Mouse (Mus musculus) embryonic facial prominence, embryonic 11.5 days (tissue): Measurements from ENCODE around the gene Rabl2. TPM values are rescaled to one million over a fixed set of nuclear protein-coding genes. Genes with fewer than 3 reads are reported as not detected.

Experiments used
- ATAC-seq: fragments of 200-750 bp; cut with Nextera tagmentation; replicated peaks from 2 replicates; pipeline ENCODE4 v1.8.0; 2017; ENCODE audit warnings: low read depth; ENCODE audit not compliant: insufficient number of reproducible peaks, low FRiP score, low TSS enrichment
- DNase-seq: peaks from one replicate; pipeline ENCODE4 v3.0.0-alpha.2; 2015; ENCODE audit warnings: low spot score
- H3K27ac ChIP-seq: fragments of 300-500 bp; sonication (generic); replicated peaks from 2 replicates; pipeline ENCODE4 v1.5.1; 2014; ENCODE audit warnings: mild to moderate bottlenecking, low read depth, low read length, control low read depth
- H3K27me3 ChIP-seq: fragments of 300-500 bp; sonication (generic); 2 replicates; pipeline ENCODE4 v1.6.1; 2014; ENCODE audit warnings: mild to moderate bottlenecking, low read length, moderate library complexity, mixed read lengths; ENCODE audit not compliant: control insufficient read depth, insufficient read depth
- H3K36me3 ChIP-seq: fragments of 300-500 bp; sonication (generic); replicated peaks from 2 replicates; pipeline ENCODE4 v1.6.1; 2014; ENCODE audit warnings: low read depth, mild to moderate bottlenecking, low read length, moderate library complexity, mixed read lengths; ENCODE audit not compliant: control insufficient read depth, insufficient read depth
- H3K4me1 ChIP-seq: fragments of 300-500 bp; sonication (generic); 2 replicates; pipeline ENCODE4 v1.6.1; 2014; ENCODE audit warnings: low read length, mixed read lengths; ENCODE audit not compliant: control insufficient read depth, insufficient read depth
- H3K4me2 ChIP-seq: fragments of 300-500 bp; sonication (generic); 2 replicates; pipeline ENCODE4 v1.6.1; 2014; ENCODE audit warnings: low read depth, mild to moderate bottlenecking, control low read depth, low read length, moderate library complexity
- H3K4me3 ChIP-seq: fragments of 300-500 bp; sonication (generic); 2 replicates; pipeline ENCODE4 v1.5.1; 2014; ENCODE audit warnings: low read depth, low read length, control low read depth
- H3K9ac ChIP-seq: fragments of 300-500 bp; sonication (generic); replicated peaks from 2 replicates; pipeline ENCODE4 v1.6.1; 2014; ENCODE audit warnings: mild to moderate bottlenecking, control low read depth, low read length
- H3K9me3 ChIP-seq: fragments of 300-500 bp; sonication (generic); replicated peaks from 2 replicates; pipeline ENCODE4 v1.6.1; 2016; ENCODE audit warnings: mild to moderate bottlenecking, low read length, inconsistent platforms, mixed read lengths; ENCODE audit not compliant: control insufficient read depth
- WGBS: fragments of 180-500 bp; shearing (Covaris S2); extraction: QIAGEN DNeasy Blood & Tissue Kit; methylation state at CpG from one replicate; pipeline ENCODE4 v1.1.7; 2014; 5-methylcytosine and 5-hydroxymethylcytosine counted together
- polyA plus RNA-seq: library from polyadenylated mRNA; unstranded; fragments of >200 nt; fragmentation: Nextera tagmentation; extraction: Ambion mirVana; gene quantifications from 2 replicates; pipeline ENCODE4 v1.2.1, GENCODE M21; 2014

The Rabl2 gene
- polyA plus RNA-seq, 1 experiment from 2014 or later, result 68.1 TPM

GRCm38 (mm10) chr15:89548837-89549236 lies 42.9 kb downstream of the Rabl2 start:
- 33% methylated on average over 10 of the region's 11 CpGs for WGBS
- no peak overlapping the region for H3K4me3 ChIP-seq
- no peaks in the 10 kb centered on the region; the same call in 1 of the 2 replicates for H3K36me3 ChIP-seq
- H3K4me2 ChIP-seq, result peak overlapping the region; percentile 67; the same call in 1 of the 2 replicates
- H3K9me3 ChIP-seq, result no peaks in the 10 kb centered on the region
- no peak overlapping the region for H3K9ac ChIP-seq
- no peak overlapping the region for H3K27ac ChIP-seq
- peaks cover 8% of the 10 kb centered on the region; the same call in 1 of the 2 replicates for H3K27me3 ChIP-seq
- ATAC-seq, result no peak
- DNase-seq, result no peak
- peaks cover 4% of the 10 kb centered on the region for H3K4me1 ChIP-seq

DNA sequence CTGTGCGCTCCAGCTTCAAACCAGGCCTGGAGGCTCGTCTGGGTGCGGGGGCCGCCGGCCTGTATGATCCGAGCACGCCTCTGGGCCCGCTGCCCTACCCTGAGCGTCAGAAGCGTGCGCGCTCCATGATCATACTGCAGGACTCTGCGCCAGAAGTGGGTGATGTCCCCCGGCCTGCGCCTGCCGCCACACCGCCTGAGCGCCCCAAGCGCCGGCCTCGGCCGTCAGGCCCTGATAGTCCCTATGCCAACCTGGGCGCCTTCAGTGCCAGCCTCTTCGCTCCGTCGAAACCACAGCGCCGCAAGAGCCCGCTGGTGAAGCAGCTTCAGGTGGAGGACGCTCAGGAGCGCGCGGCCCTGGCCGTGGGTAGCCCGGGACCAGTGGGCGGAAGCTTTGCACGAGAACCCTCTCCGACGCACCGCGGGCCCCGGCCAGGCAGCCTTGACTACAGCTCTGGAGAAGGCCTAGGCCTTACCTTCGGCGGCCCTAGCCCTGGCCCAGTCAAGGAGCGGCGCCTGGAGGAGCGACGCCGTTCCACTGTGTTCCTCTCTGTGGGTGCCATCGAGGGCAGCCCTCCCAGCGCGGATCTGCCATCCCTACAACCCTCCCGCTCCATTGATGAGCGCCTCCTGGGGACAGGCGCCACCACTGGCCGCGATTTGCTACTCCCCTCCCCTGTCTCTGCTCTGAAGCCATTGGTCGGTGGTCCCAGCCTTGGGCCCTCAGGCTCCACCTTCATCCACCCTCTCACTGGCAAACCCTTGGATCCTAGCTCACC lies 43.7 kb downstream of the Rabl2 start:
- DNase-seq (peak; percentile 72), ATAC-seq (peak; percentile 77)
- peaks cover 4% of the 10 kb centered on the region for H3K4me1 ChIP-seq
- 8% methylated on average over 46 of the region's 58 CpGs for WGBS
- H3K9ac ChIP-seq, result peak overlapping the region; percentile 51
- H3K36me3 ChIP-seq, result no peaks in the 10 kb centered on the region; the same call in 1 of the 2 replicates
- H3K27ac ChIP-seq, result no peak overlapping the region
- peak overlapping the region; percentile 67 for H3K4me2 ChIP-seq
- no peaks in the 10 kb centered on the region for H3K9me3 ChIP-seq
- H3K4me3 ChIP-seq, result peak overlapping the region; percentile 31
- peaks cover 8% of the 10 kb centered on the region; the same call in 1 of the 2 replicates for H3K27me3 ChIP-seq

DNA sequence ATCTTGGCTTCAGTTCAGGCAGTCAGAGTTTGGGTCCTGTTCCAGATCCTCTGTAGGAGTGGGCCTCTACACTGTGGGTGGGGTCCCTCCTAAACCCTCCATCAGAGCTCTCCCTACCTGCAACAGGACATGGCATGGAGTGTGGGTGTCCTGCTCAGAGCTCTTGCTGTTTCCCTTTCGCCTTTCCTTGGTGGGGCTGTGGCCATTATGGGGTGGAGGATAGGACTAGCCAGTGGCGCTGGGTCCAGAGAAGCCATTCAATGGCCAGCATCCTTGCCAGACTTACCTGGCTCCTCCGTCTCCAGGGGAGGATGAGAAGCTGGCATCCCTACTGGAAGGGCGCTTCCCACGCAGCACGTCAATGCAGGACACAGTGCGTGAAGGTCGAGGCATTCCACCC lies 44.4 kb downstream of the Rabl2 start:
- Histone ChIP-seq H3K4me2 (peak overlapping the region; percentile 67), H3K36me3 (no peaks in the 10 kb centered on the region; the same call in 1 of the 2 replicates), H3K4me1 (peaks cover 4% of the 10 kb centered on the region), H3K9ac (no peak overlapping the region; the same call in 1 of the 2 replicates), H3K4me3 (peak overlapping the region; percentile 31), H3K9me3 (no peaks in the 10 kb centered on the region), H3K27me3 (peaks cover 8% of the 10 kb centered on the region; the same call in 1 of the 2 replicates), H3K27ac (no peak overlapping the region)
- DNase-seq (no peak), ATAC-seq (peak; percentile 9; the same call in 1 of the 2 replicates)
- whole genome bisulfite sequencing, result 56% methylated on average over 8 of the region's 8 CpGs

- Histone ChIP-seq H3K4me3 (no peak overlapping the region), H3K4me2 (no peak overlapping the region), H3K9ac (no peak overlapping the region), H3K9me3 (no peaks in the 10 kb centered on the region), H3K27ac (no peak overlapping the region), H3K4me1 (peaks cover 4% of the 10 kb centered on the region), H3K36me3 (no peaks in the 10 kb centered on the region), H3K27me3 (peaks cover 8% of the 10 kb centered on the region; the same call in 1 of the 2 replicates)
- DNase-seq (no peak), ATAC-seq (no peak)
- WGBS, result 72% methylated on average over 7 of the region's 7 CpGs
Observed at GRCm38 (mm10) chr15:89544171-89544570, 47.6 kb downstream of the Rabl2 start.

GRCm38 (mm10) chr15:89533843-89534207 lies 57.9 kb downstream of the Rabl2 start:
- Histone ChIP-seq H3K36me3 (no peaks in the 10 kb centered on the region), H3K9ac (no peak overlapping the region), H3K27me3 (no peaks in the 10 kb centered on the region), H3K4me3 (no peak overlapping the region), H3K27ac (no peak overlapping the region), H3K4me1 (no peaks in the 10 kb centered on the region; the same call in 1 of the 2 replicates), H3K9me3 (no peaks in the 10 kb centered on the region), H3K4me2 (no peak overlapping the region)
- 88% methylated on average over 10 of the region's 10 CpGs for WGBS
- no peak for ATAC-seq
- DNase-seq, result no peak

DNA sequence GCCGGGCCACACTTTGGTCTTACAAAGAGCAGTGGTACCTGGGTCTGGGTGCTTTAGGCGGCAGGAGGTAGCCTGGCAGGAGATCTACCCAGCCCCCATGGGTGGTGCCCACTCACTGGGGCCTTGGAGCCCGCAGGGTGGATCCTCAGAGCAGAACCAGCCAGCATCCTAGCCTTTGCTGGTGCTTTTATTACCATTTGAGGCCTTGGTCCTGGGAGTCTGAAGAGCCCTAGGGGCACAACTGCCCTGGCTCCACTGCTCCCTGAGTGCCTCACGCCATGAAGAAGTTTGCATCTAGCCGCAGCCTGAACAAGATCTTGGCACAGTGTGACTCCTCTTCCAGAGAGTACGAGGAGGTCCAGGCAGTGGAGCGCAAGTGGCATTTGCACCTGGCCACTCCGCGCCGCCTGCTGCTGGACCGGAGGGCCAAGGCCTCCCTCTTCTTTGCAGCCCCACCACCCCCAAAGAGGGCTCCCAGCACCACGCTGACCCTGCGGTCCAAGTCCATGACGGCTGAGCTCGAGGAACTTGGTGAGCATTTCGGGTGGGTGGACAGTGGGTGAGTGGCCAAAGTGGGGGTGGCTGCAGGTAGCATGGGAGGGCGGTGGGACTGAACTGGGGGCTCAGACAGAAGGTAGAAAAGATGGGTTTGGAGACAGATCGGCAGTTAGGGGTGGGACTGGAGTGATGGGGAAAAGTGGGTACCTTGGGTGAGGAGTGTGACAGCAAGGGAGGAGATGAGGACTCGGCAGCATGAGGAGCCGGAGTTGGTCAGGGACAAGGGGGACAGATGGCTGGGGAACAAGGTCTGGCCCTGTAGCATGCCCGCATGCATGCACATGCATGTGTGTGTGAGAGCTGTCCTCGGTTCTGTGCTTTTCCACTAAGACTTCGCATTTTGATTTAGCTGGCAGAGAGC lies 58.5 kb downstream of the Rabl2 start:
- Histone ChIP-seq H3K27me3 (no peaks in the 10 kb centered on the region), H3K4me2 (peak overlapping the region; percentile 52), H3K9me3 (no peaks in the 10 kb centered on the region), H3K4me1 (no peaks in the 10 kb centered on the region; the same call in 1 of the 2 replicates), H3K27ac (no peak overlapping the region), H3K36me3 (no peaks in the 10 kb centered on the region), H3K4me3 (peak overlapping the region; percentile 12; the same call in 1 of the 2 replicates), H3K9ac (peak overlapping the region; percentile 43)
- ATAC-seq (peak; percentile 4; the same call in 1 of the 2 replicates), DNase-seq (no peak)
- WGBS, result 72% methylated on average over 23 of the region's 23 CpGs
